Mouse (Mus musculus): ENCODE measurements around the gene Mtus2. TPM values are rescaled to one million over a fixed set of nuclear protein-coding genes. Genes with fewer than 3 reads are reported as not detected.
"Not testable (repeated sequence)": the region's sequence is repeated elsewhere in the genome, so short reads cannot be mapped to it uniquely, and the experiment has no call there.

Gene Mtus2
- total and polyA plus RNA-seq, 2 experiments from 2014 or later: 33.6 to 40.4 TPM

GRCm38 (mm10) chr5:147939226-147939625 lies 17.9 kb upstream of the Mtus2 start:
- Histone ChIP-seq H3K9ac (replicated peaks; ENCODE audit: low read length) (no peak overlapping the region), H3K27me3 (ENCODE audit: insufficient read depth, low read length) (no peaks in the 10 kb centered on the region), H3K4me1 (ENCODE audit: insufficient read depth, low read length) (no peaks in the 10 kb centered on the region), H3K9me3 (ENCODE audit: low read length) (no peaks in the 10 kb centered on the region), H3K36me3 (ENCODE audit: insufficient read depth, low read length) (no peaks in the 10 kb centered on the region), H3K27ac (no peak overlapping the region), H3K4me3 (ENCODE audit: low read length) (no peak overlapping the region), H3K4me2 (ENCODE audit: low read depth, low read length) (no peak overlapping the region)
- no peak for TF ChIP-seq CTCF (IDR thresholded peaks at IDR 0.05; ENCODE audit: low read depth)
- WGBS: 39% methylated on average over 5 of the region's 5 CpGs
- DNase-seq (ENCODE audit: low spot score) (peak; percentile 74), ATAC-seq (no peak)

DNA sequence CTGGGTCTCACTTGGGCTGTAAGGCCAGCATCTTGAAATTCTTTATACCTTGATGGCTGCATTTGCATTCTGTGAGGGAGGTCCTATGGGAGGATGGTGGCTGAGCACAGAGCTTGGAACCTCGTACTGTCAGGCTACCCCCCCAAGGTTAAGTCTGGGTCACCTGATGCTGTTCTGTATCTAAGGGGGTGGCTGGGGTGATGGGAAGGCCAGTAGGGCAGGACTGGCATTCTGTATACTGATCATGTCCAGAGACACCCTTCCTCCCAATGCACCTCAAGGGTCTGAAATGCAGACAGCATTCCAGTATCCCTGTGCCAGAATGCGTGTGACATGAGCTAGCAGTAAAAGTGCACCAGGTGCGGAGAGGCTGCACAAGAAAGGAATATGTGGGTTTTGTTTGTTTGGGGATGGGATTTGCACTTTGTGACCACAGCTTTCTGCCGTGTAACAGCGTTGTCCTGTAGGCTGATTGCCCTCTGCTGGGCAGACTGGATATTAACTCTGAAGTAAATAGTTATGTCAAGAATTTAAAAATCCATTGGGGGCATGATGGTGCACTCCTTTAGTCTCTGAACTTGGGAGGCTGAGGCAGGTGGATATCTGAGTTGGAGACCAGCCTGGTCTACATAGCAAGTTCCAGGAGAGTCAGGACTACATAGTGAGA lies 12.0 kb upstream of the Mtus2 start:
- peak; percentile 85 for TF ChIP-seq CTCF (IDR thresholded peaks at IDR 0.05; ENCODE audit: low read depth)
- no peaks in the 10 kb centered on the region for H3K36me3 ChIP-seq (ENCODE audit: insufficient read depth, low read length)
- peak; percentile 81 for DNase-seq (ENCODE audit: low spot score)
- peak; percentile 29; the same call in 1 of the 2 replicates for ATAC-seq
- H3K27ac ChIP-seq: no peak overlapping the region
- no peak overlapping the region for H3K4me2 ChIP-seq (ENCODE audit: low read depth, low read length)
- no peak overlapping the region for H3K9ac ChIP-seq (replicated peaks; ENCODE audit: low read length)
- H3K4me1 ChIP-seq (ENCODE audit: insufficient read depth, low read length): no peaks in the 10 kb centered on the region
- no peaks in the 10 kb centered on the region for H3K27me3 ChIP-seq (ENCODE audit: insufficient read depth, low read length)
- H3K9me3 ChIP-seq (ENCODE audit: low read length): no peaks in the 10 kb centered on the region
- 33% methylated on average over 5 of the region's 5 CpGs for WGBS
- no peak overlapping the region for H3K4me3 ChIP-seq (ENCODE audit: low read length)

DNA sequence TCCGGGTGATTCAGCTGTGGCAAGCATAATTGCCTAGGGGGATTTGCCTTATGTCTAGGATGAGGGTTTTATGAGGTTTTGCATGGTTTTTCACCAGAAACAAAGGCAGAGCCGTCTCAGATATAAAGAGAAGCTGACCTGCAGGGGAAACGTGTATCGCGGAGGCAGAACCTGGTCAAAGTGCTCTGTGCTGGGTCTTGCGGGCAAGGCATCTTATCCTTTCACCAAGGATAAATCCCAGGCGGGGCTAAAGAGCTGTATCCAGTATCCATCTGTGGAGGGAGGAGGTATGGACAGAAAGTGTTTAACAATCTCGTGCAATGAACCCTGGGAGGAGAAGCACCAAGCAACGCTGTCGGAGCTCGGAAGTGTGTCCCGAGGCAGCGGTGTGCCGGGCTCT lies 7.2 kb upstream of the Mtus2 start:
- Histone ChIP-seq H3K36me3 (ENCODE audit: insufficient read depth, low read length) (no peaks in the 10 kb centered on the region), H3K9me3 (ENCODE audit: low read length) (no peaks in the 10 kb centered on the region), H3K27ac (no peak overlapping the region), H3K27me3 (ENCODE audit: insufficient read depth, low read length) (no peaks in the 10 kb centered on the region), H3K4me2 (ENCODE audit: low read depth, low read length) (no peak overlapping the region), H3K4me1 (ENCODE audit: insufficient read depth, low read length) (no peaks in the 10 kb centered on the region), H3K9ac (replicated peaks; ENCODE audit: low read length) (no peak overlapping the region), H3K4me3 (ENCODE audit: low read length) (no peak overlapping the region)
- DNase-seq (ENCODE audit: low spot score) (peak; percentile 26), ATAC-seq (no peak)
- TF ChIP-seq CTCF (IDR thresholded peaks at IDR 0.05; ENCODE audit: low read depth): no peak
- WGBS: 60% methylated on average over 14 of the region's 14 CpGs

DNA sequence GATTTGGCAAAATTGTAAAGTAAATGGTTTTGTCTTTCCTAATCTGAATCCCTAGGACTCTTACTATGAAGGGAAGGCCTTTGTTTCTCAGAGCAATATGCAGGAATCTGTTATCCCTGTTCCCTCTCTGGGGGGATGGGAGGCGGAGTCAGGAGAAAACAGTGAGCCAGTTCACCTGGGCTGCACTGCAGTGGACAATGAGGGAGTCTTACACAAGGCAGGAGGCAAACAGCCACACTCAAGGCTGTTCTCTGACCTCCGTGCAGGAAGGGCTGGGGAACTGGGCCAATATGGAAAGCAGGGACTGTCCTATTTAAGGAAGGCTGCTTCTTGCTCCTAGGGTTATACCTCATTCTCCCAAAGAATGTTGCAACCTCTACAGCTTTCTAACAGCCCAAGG lies 5.4 kb upstream of the Mtus2 start:
- TF ChIP-seq CTCF (IDR thresholded peaks at IDR 0.05; ENCODE audit: low read depth): no peak
- Histone ChIP-seq H3K4me2 (ENCODE audit: low read depth, low read length) (no peak overlapping the region), H3K4me3 (ENCODE audit: low read length) (no peak overlapping the region), H3K9me3 (ENCODE audit: low read length) (no peaks in the 10 kb centered on the region), H3K4me1 (ENCODE audit: insufficient read depth, low read length) (no peaks in the 10 kb centered on the region), H3K9ac (replicated peaks; ENCODE audit: low read length) (no peak overlapping the region), H3K36me3 (ENCODE audit: insufficient read depth, low read length) (no peaks in the 10 kb centered on the region), H3K27me3 (ENCODE audit: insufficient read depth, low read length) (no peaks in the 10 kb centered on the region; the same call in 1 of the 2 replicates), H3K27ac (no peak overlapping the region)
- no peak for DNase-seq (ENCODE audit: low spot score)
- ATAC-seq: no peak
- WGBS: 62% methylated on average over 2 of the region's 2 CpGs

DNA sequence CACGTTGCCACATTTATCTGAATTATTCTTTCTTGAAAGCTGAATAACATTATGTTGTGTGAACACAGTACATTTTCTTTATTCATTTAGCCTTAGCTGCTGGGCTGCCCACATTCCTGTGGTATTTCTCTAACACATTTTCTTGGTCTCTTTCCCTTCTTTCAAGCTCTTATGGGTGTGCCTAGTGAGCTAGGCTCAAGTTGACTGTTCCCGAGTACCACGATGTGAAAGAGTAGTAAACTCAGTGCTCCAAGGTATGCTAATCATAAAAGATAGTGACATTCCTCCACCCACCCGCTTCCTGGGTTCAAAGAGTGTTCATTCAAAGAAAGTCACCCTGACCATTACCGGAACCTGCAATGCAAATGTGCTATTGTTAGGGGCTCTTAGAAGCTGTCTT lies 3.9 kb upstream of the Mtus2 start:
- not testable (repeated sequence) for H3K4me1 ChIP-seq (ENCODE audit: insufficient read depth, low read length); H3K36me3 ChIP-seq (ENCODE audit: insufficient read depth, low read length); H3K9ac ChIP-seq (replicated peaks; ENCODE audit: low read length); H3K27me3 ChIP-seq (ENCODE audit: insufficient read depth, low read length); H3K4me2 ChIP-seq (ENCODE audit: low read depth, low read length); ATAC-seq; DNase-seq (ENCODE audit: low spot score); H3K4me3 ChIP-seq (ENCODE audit: low read length); H3K27ac ChIP-seq; H3K9me3 ChIP-seq (ENCODE audit: low read length)
- WGBS: 84% methylated on average over 5 of the region's 5 CpGs

GRCm38 (mm10) chr5:147955671-147956070 lies 1.4 kb upstream of the Mtus2 start:
- H3K4me3 ChIP-seq (ENCODE audit: low read length): no peak overlapping the region
- ATAC-seq (no peak), DNase-seq (ENCODE audit: low spot score) (peak; percentile 11)
- no peak for TF ChIP-seq CTCF (IDR thresholded peaks at IDR 0.05; ENCODE audit: low read depth)
- no peak overlapping the region for H3K27ac ChIP-seq
- H3K36me3 ChIP-seq (ENCODE audit: insufficient read depth, low read length): no peaks in the 10 kb centered on the region
- H3K9ac ChIP-seq (replicated peaks; ENCODE audit: low read length): no peak overlapping the region
- no peaks in the 10 kb centered on the region for H3K9me3 ChIP-seq (ENCODE audit: low read length)
- H3K4me2 ChIP-seq (ENCODE audit: low read depth, low read length): peak overlapping the region; percentile 70; the same call in 1 of the 2 replicates
- no peaks in the 10 kb centered on the region; the same call in 1 of the 2 replicates for H3K27me3 ChIP-seq (ENCODE audit: insufficient read depth, low read length)
- H3K4me1 ChIP-seq (ENCODE audit: insufficient read depth, low read length): no peaks in the 10 kb centered on the region
- whole genome bisulfite sequencing: 30% methylated on average over 5 of the region's 5 CpGs

- H3K9ac ChIP-seq (replicated peaks; ENCODE audit: low read length): peak overlapping the region; percentile 69; the same call in 1 of the 2 replicates
- H3K27ac ChIP-seq: 0 out of 2 replicates have a peak overlapping the region, but pooled peaks have one; percentile 5
- H3K4me2 ChIP-seq (ENCODE audit: low read depth, low read length): peak overlapping the region; percentile 70
- WGBS: 3% methylated on average over 11 of the region's 11 CpGs
- no peaks in the 10 kb centered on the region for H3K9me3 ChIP-seq (ENCODE audit: low read length)
- peak overlapping the region; percentile 59 for H3K4me3 ChIP-seq (ENCODE audit: low read length)
- H3K4me1 ChIP-seq (ENCODE audit: insufficient read depth, low read length): no peaks in the 10 kb centered on the region
- ATAC-seq (no peak), DNase-seq (ENCODE audit: low spot score) (peak; percentile 11)
- no peaks in the 10 kb centered on the region; the same call in 1 of the 2 replicates for H3K27me3 ChIP-seq (ENCODE audit: insufficient read depth, low read length)
- no peaks in the 10 kb centered on the region for H3K36me3 ChIP-seq (ENCODE audit: insufficient read depth, low read length)
- no peak for TF ChIP-seq CTCF (IDR thresholded peaks at IDR 0.05; ENCODE audit: low read depth)
Observed at GRCm38 (mm10) chr5:147956421-147956820, 699 bp upstream of the Mtus2 start.
